Mouse (Mus musculus): ENCODE measurements around the gene Trp53rkb.

Gene Trp53rkb

GRCm38 (mm10) chr2:166799615-166800472 lies 7.5 kb downstream of the Trp53rkb start:
- no peak for DNase-seq

- no peak for DNase-seq
Measured at GRCm38 (mm10) chr2:166800473-166800857, 8.1 kb downstream of the Trp53rkb start.

- DNase-seq: no peak
Measured at GRCm38 (mm10) chr2:166801436-166801835, 9.1 kb downstream of the Trp53rkb start.

GRCm38 (mm10) chr2:166803298-166803697 lies 11.0 kb downstream of the Trp53rkb start:
- no peak for DNase-seq

GRCm38 (mm10) chr2:166805250-166806172 lies 13.2 kb downstream of the Trp53rkb start, which contains the start of gene Arfgef2:
Gene Arfgef2 (plus strand): TSS chr2:166805588.
- DNase-seq: peak; percentile 93

- DNase-seq: no peak
Measured at GRCm38 (mm10) chr2:166806173-166806705, 13.9 kb downstream of the Trp53rkb start.

GRCm38 (mm10) chr2:166806813-166807212 lies 14.5 kb downstream of the Trp53rkb start:
- no peak for DNase-seq

- DNase-seq: no peak
Measured at GRCm38 (mm10) chr2:166809499-166809898, 17.2 kb downstream of the Trp53rkb start.

GRCm38 (mm10) chr2:166810821-166811220 lies 18.5 kb downstream of the Trp53rkb start:
- DNase-seq: no peak

GRCm38 (mm10) chr2:166818463-166819143 lies 26.3 kb downstream of the Trp53rkb start:
- DNase-seq: no peak

- no peak for DNase-seq
Measured at GRCm38 (mm10) chr2:166819849-166820248, 27.5 kb downstream of the Trp53rkb start.

GRCm38 (mm10) chr2:166820844-166821243 lies 28.5 kb downstream of the Trp53rkb start:
- no peak for DNase-seq

- DNase-seq: no peak
Measured at GRCm38 (mm10) chr2:166821406-166821805, 29.1 kb downstream of the Trp53rkb start.

GRCm38 (mm10) chr2:166822119-166822826 lies 29.9 kb downstream of the Trp53rkb start:
- no peak for DNase-seq

GRCm38 (mm10) chr2:166822901-166823300 lies 30.6 kb downstream of the Trp53rkb start:
- no peak for DNase-seq

GRCm38 (mm10) chr2:166824386-166824785 lies 32.1 kb downstream of the Trp53rkb start:
- DNase-seq: no peak

GRCm38 (mm10) chr2:166824998-166825397 lies 32.7 kb downstream of the Trp53rkb start:
- no peak for DNase-seq

GRCm38 (mm10) chr2:166826491-166827224 lies 34.3 kb downstream of the Trp53rkb start:
- DNase-seq: no peak

GRCm38 (mm10) chr2:166828306-166828705 lies 36.0 kb downstream of the Trp53rkb start:
- no peak for DNase-seq

GRCm38 (mm10) chr2:166830350-166830749 lies 38.0 kb downstream of the Trp53rkb start:
- DNase-seq: no peak

GRCm38 (mm10) chr2:166834091-166834490 lies 41.8 kb downstream of the Trp53rkb start:
- no peak for DNase-seq

Data from retina, postnatal 1 day (tissue).